Mouse (Mus musculus): ENCODE data around the gene Gm49318.

Gm49318 gene

DNA sequence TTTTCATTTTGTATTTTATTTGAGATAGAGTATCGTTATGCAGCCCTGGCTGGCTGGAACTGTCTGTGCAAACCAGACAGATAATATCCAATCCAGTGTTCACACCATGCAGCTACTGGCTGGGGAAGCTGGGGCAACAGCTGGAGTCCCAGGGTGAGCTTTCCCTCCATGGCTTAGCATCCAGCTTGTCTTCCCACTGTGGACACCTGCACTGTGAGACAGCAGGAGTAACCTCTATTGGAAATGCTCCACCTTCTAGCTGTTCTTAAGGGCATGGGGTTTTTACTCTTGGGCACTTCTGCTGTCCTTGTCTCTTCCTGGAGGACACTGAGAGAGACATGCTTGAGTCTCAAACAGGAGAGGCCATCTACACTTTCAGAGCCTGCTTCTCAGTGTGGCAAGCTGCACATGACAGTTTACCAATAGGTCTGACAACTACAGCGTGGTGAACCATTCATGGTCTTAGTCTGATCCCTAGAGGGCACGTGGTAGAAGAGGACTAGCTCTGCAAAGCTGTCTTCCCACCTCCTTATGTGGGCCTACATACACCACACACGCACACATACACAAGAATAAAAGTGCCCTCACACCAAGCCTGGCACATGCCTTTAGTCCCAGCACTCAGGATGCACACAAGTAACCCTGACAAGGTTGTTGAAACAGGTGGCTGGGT is 1.0 kb downstream of the Gm49318 start:
- no peak for DNase-seq (ENCODE audit: low spot score)

- no peak for DNase-seq (ENCODE audit: low spot score)
Measured at GRCm38 (mm10) chr9:22067195-22067594, 3.9 kb downstream of the Gm49318 start.

DNA sequence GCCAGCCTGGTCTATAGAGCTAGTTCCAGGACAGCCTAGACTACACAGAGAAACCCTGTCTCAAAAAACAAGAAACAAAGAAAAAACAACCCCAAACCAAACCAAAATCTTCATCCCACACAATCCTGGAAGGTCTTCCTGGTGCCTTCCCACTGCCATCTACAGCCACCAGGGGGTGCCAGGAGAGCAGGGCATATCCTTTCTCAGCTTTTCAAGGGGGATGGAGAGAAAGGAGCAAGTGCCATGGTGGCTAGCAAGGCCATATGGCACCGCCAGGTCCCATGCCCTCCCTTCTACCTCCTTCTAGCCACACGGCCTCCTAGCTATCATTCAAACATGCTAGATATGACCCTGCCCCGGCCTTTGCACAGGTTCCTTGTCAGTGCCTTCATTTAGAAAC is 4.6 kb downstream of the Gm49318 start:
- DNase-seq (ENCODE audit: low spot score): peak; percentile 62

- DNase-seq (ENCODE audit: low spot score): no peak
Measured at GRCm38 (mm10) chr9:22065642-22066041, 5.4 kb downstream of the Gm49318 start.

DNA sequence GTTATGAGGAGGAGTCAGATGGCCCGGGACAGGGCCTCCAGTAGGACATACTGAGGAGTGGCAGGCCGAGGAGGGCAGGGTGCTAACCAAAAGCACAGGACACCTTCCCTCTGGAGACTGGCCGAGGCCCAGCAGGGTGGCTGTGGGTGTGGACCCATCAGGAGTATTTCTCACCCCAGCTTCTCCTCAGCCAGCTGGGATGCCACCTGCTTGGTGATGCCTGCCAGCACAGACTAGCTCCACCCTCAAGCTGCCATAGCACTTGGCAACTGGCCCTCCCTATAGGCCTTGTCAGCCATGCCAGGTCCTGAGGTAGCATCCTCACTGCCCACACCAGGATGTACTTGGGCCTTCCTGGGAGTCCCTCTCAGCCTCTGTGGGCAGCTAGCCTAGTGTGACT is 6.7 kb downstream of the Gm49318 start:
- no peak for DNase-seq (ENCODE audit: low spot score)

GRCm38 (mm10) chr9:22061339-22061738 is 9.7 kb downstream of the Gm49318 start:
- no peak for DNase-seq (ENCODE audit: low spot score)

DNA sequence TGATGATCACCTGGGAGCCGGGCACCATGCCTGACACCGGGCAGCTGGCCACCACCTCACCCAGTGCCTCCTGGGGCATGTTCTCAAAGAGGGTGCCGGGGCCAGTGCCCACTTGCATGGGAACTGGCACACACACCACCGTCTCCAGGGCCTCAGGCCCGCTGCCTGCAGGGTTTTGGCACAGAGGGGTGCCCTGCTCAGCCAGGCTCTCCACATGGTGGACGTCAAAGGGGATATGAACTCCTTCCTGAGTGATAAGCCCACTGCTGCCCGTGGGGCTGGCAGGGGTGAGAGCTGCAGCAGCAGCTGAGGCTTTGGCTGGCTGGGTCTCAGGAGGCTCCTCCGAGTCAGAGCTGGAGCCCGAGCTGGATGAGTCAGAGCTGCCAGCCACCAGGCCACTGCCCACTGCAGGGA is 13.0 kb downstream of the Gm49318 start:
- no peak for DNase-seq (ENCODE audit: low spot score)

- no peak for DNase-seq (ENCODE audit: low spot score)
Measured at GRCm38 (mm10) chr9:22057031-22057517, 14.0 kb downstream of the Gm49318 start.

DNA sequence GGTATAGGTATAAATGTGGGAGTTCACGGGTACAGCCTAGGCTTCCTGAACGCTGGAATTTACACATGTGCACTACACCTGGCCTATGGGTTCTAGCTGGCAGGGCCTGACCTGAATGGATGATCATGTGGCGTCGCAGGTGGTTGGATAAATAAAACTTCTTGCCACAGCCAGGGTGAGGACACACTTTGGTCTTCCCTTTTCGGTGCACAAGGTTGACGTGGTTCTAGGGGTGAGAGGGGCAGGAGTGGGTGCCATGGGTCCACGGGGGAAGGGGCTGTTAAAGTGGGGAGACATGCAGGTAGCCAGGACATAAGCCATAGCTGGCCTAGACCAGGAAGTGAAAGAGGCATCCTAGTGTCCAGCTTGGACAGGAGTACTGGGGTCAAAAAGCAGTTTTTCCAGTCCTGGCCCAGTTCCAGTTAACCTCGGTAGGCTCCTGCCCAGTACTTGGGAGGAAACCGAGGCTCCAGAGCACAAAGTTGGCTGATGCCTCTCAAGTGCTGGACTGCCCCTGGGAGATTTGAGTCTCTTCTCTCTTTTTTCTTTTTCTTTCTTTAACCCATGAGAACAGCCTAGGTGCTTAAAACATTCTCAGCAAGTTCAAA is 14.7 kb downstream of the Gm49318 start:
- DNase-seq (ENCODE audit: low spot score): no peak

DNA sequence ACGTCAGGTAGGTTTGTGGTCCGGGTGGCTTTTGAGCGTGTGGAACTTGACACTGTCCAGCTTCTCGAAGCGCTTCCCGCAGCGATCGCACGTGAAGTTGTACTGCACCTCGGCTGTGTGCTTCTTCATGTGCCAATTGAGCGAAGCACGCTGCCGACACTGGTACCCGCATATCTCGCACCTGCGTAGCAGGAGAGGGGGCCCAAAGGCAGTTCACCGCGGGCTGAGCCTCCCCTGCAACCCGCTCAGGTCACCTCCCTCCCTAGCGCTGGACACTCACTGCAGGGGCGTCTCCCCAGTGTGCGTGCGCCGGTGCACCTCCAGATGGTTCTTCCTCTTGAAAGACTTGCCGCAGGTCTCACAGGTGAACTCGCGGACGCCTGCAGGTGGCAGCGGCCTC is 15.3 kb downstream of the Gm49318 start:
- DNase-seq (ENCODE audit: low spot score): no peak

- DNase-seq (ENCODE audit: low spot score): peak; percentile 93
Measured at GRCm38 (mm10) chr9:22054411-22055076, 16.5 kb downstream of the Gm49318 start.

GRCm38 (mm10) chr9:22053657-22054056 is 17.4 kb downstream of the Gm49318 start:
- peak; percentile 55 for DNase-seq (ENCODE audit: low spot score)

DNA sequence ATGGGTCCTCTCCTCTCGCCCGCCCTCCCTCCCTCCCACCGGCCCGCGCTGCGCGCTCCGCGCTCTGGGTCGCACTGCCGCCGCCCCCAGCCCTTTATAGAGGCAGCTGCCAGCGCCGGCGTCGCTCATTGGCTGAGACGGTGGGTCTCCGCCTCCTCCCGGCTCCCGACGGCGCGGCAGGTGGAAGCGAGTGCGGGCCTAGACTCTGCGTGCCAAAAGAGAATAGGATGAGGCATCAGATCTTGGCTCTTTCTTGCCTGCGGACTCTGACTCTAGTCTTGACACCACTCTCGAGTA is 19.2 kb downstream of the Gm49318 start, which contains the start of gene Elavl3:
TSS of gene Elavl3 (minus strand) at position 66 of the 297 bp plus-strand sequence.
- peak; percentile 67 for DNase-seq (ENCODE audit: low spot score)

DNA sequence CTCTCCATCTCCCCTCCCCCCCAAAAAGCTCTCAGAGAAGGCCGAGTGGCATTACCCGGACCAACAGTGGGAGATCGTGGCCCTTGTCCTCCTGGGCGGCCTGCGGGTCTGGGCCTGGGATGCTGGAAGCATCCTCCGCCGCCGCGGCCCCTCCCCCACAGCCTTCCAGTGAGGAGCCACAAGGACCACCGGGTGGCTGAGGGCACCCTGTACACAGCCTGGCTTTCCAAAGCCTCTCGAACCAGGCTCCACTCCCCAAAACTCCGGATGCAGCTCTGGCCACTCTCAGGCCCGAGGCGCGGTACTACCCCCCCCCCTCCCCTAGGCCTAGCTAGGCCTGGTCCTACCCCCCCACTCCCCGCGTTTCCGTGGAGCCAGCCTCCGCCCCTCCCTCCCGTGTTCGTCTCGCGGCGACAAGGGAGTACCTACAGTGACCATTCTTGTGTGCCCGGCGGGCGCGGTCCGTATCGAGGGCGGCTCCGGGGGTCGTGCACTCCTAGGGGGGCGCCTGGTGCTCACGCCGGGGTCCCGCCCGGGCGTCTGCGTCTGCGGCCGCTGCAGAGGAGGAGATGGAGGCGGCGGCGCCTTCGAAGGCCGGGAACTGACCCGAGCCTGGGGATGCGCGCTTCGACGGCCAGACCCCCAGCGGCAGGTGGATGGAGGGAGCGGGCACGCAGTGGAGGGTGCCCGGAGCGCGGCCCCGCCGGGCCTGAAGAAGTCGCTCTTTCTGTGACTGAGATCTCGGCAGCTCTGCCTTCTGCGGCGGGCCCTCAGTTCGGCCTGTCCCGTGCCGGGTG is 19.7 kb downstream of the Gm49318 start:
- DNase-seq (ENCODE audit: low spot score): no peak

GRCm38 (mm10) chr9:22050351-22050889 is 20.6 kb downstream of the Gm49318 start:
- peak; percentile 84 for DNase-seq (ENCODE audit: low spot score)

DNA sequence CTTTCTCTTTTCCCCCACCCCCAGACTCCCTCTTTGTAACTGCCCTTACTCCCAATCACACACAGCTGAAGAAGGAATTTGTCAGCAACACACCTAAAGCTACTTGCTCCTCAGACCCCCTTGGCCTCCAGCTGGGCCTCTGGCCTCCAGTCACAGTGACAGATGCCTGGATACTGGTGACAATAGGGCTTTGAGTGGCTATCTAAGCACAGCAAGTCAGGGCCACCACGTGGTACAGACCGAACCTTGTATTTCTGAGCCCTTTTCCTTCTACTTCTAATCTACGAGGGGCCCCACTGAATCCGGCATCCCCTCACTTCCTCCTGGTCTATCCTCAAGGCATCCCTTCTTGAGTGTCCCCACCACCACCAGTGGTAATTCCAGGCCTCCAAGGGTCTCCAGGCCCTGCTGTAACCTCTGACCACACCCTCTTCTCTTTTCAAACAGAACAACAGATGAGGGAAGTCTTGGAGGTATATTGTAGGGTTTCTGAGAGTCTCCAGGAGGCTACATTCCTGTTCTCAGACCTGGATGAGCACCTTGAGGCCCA is 21.3 kb downstream of the Gm49318 start:
- DNase-seq (ENCODE audit: low spot score): peak; percentile 54

DNA sequence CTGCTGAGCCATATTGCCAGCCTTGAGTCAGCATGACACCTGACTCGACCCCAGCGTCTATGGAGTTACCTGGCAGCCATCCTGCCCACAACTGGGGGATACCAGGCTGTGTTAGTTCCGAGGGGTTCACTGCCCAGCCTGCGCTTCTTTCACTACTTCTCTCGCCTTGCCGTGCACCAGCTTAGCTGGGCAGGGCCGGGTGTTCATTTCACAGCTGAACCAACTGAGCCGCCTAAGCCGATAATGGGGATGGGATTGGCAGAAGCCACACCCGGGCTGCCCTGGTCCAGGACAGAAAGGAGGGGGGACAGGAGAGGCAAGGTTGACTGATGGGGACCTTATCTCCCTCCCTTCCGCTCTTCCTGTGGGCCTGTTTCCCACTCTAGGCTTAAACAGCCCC is 21.7 kb downstream of the Gm49318 start:
- DNase-seq (ENCODE audit: low spot score): no peak

GRCm38 (mm10) chr9:22047329-22047728 is 23.7 kb downstream of the Gm49318 start:
- no peak for DNase-seq (ENCODE audit: low spot score)

- DNase-seq (ENCODE audit: low spot score): no peak
Measured at GRCm38 (mm10) chr9:22041832-22042231, 29.2 kb downstream of the Gm49318 start.

- DNase-seq (ENCODE audit: low spot score): no peak
Measured at GRCm38 (mm10) chr9:22037826-22038225, 33.2 kb downstream of the Gm49318 start.

- no peak for DNase-seq (ENCODE audit: low spot score)
Measured at GRCm38 (mm10) chr9:22035300-22036044, 35.6 kb downstream of the Gm49318 start.

Measured in embryo, embryonic 10 days (tissue).